Mouse (Mus musculus): ENCODE measurements around the gene Hal. TPM values are rescaled to one million over a fixed set of nuclear protein-coding genes. Genes with fewer than 3 reads are reported as not detected.

Gene Hal
- polyA plus RNA-seq, 1 experiment from 2014 or later = 0.29 TPM

DNA sequence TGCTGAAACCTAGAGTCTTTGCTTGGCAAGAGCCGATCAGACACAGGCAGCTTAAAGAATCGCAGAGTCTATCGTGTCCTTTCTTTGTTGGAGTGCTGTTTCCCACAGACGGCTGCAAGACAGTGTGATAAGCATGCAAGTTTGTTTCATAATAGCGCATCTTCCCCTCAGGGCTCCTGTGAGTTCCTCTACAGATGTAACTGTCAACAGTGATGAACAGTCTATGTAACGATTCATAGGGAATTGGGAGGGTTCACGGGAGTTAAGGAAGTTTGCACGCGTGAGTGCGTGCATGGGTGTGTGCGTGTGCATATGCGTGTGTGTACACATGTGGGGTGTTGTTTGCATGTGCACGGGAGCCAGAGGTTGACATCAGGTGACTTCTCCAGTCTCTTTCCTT lies 25.0 kb upstream of the Hal start:
- Histone ChIP-seq H3K4me2 (ENCODE audit: low read depth, severe bottlenecking) (no peak overlapping the region), H3K9me3 (ENCODE audit: control insufficient read depth, low read length) (no peaks in the 10 kb centered on the region; the same call in 1 of the 2 replicates), H3K4me1 (ENCODE audit: control insufficient read depth, insufficient read depth, low read length) (no peaks in the 10 kb centered on the region), H3K27ac (replicated peaks; ENCODE audit: low read depth, low read length) (no peak overlapping the region), H3K36me3 (ENCODE audit: control insufficient read depth, insufficient read depth, low read length) (peaks cover 16% of the 10 kb centered on the region; the same call in 1 of the 2 replicates), H3K4me3 (ENCODE audit: low read depth, low read length) (no peak overlapping the region), H3K27me3 (ENCODE audit: control insufficient read depth, insufficient read depth, low read length) (no peaks in the 10 kb centered on the region), H3K9ac (ENCODE audit: low read length) (no peak overlapping the region)
- 96% methylated on average over 13 of the region's 13 CpGs for WGBS
- no peak for ATAC-seq (ENCODE audit: insufficient number of reproducible peaks, low FRiP score, low TSS enrichment, low read depth)
- no peak for DNase-seq (ENCODE audit: low spot score)

DNA sequence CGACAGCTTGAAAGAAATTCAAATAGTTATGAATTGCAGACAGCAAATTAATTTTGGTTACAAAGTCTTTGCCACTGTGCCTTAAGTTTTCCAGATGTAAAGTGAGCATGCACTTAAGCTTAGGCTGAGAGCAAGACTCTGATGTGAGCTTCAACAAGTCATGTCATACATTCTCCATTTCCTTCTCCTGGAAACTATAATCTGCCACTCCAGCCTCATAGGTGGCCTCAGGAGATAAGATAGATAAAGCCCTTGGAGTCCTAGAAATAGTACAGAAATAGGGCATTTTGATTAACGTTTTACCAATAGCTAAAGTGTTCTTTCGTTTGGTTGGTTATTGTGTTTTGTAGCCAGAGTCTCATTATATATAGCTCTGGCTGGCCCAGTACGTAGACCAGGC lies 21.3 kb upstream of the Hal start:
- Histone ChIP-seq H3K9ac (ENCODE audit: low read length) (no peak overlapping the region), H3K4me2 (ENCODE audit: low read depth, severe bottlenecking) (no peak overlapping the region), H3K4me3 (ENCODE audit: low read depth, low read length) (no peak overlapping the region), H3K9me3 (ENCODE audit: control insufficient read depth, low read length) (no peaks in the 10 kb centered on the region; the same call in 1 of the 2 replicates), H3K36me3 (ENCODE audit: control insufficient read depth, insufficient read depth, low read length) (peaks cover 19% of the 10 kb centered on the region; the same call in 1 of the 2 replicates), H3K27me3 (ENCODE audit: control insufficient read depth, insufficient read depth, low read length) (no peaks in the 10 kb centered on the region), H3K4me1 (ENCODE audit: control insufficient read depth, insufficient read depth, low read length) (no peaks in the 10 kb centered on the region), H3K27ac (replicated peaks; ENCODE audit: low read depth, low read length) (no peak overlapping the region)
- no peak for ATAC-seq (ENCODE audit: insufficient number of reproducible peaks, low FRiP score, low TSS enrichment, low read depth)
- no peak for DNase-seq (ENCODE audit: low spot score)
- WGBS = 89% methylated on average over 4 of the region's 4 CpGs

DNA sequence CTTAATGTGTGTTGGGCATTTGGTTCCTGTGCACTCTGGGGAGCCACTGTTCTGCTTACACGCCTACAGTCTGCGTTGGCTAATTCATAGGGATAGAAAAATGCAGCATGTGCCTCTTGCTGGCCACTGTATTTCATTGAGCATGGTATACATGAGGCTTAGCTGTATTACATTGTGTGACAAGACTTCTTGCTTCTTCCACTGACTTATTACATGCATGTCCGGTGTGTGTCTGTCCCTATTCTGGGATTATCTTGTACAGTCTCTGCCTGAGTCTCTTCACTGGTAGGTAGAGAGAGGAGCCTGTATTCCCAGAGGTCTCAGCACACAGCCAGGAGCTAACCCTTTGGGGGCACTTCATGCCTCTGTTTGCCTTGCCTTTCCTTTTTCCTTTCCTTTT lies 20.8 kb upstream of the Hal start:
- Histone ChIP-seq H3K27ac (replicated peaks; ENCODE audit: low read depth, low read length) (no peak overlapping the region), H3K4me1 (ENCODE audit: control insufficient read depth, insufficient read depth, low read length) (no peaks in the 10 kb centered on the region), H3K9ac (ENCODE audit: low read length) (no peak overlapping the region), H3K36me3 (ENCODE audit: control insufficient read depth, insufficient read depth, low read length) (peaks cover 19% of the 10 kb centered on the region; the same call in 1 of the 2 replicates), H3K27me3 (ENCODE audit: control insufficient read depth, insufficient read depth, low read length) (no peaks in the 10 kb centered on the region), H3K9me3 (ENCODE audit: control insufficient read depth, low read length) (no peaks in the 10 kb centered on the region; the same call in 1 of the 2 replicates), H3K4me2 (ENCODE audit: low read depth, severe bottlenecking) (no peak overlapping the region), H3K4me3 (ENCODE audit: low read depth, low read length) (no peak overlapping the region)
- ATAC-seq (ENCODE audit: insufficient number of reproducible peaks, low FRiP score, low TSS enrichment, low read depth) = no peak
- 93% methylated on average over 3 of the region's 3 CpGs for WGBS
- no peak for DNase-seq (ENCODE audit: low spot score)

DNA sequence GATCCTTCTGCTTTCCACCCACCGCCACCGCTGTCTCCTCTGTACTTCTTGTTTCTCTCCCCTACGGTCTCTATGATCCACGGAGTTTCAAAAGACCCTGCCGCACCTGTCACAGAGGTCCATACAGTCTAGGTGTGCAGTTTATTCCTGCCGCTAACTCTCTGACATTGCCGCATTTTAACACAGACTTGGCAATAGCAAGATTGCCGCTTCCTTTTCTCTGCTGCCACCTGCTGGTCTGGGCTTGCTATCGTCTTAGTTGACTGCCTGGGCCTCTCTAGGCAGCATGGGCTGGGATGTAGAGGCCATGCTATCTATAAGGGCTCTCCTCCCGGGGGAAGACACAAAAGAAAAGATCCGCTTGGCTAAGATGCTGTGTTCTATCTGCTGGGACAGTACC lies 17.2 kb upstream of the Hal start:
- H3K27me3 ChIP-seq (ENCODE audit: control insufficient read depth, insufficient read depth, low read length) = no peaks in the 10 kb centered on the region
- H3K36me3 ChIP-seq (ENCODE audit: control insufficient read depth, insufficient read depth, low read length) = peaks cover 14% of the 10 kb centered on the region; the same call in 1 of the 2 replicates
- H3K4me3 ChIP-seq (ENCODE audit: low read depth, low read length) = no peak overlapping the region
- DNase-seq (ENCODE audit: low spot score) = peak; percentile 89
- H3K27ac ChIP-seq (replicated peaks; ENCODE audit: low read depth, low read length) = no peak overlapping the region
- no peak for ATAC-seq (ENCODE audit: insufficient number of reproducible peaks, low FRiP score, low TSS enrichment, low read depth)
- H3K4me2 ChIP-seq (ENCODE audit: low read depth, severe bottlenecking) = no peak overlapping the region
- no peak overlapping the region for H3K9ac ChIP-seq (ENCODE audit: low read length)
- H3K4me1 ChIP-seq (ENCODE audit: control insufficient read depth, insufficient read depth, low read length) = no peaks in the 10 kb centered on the region
- WGBS = 62% methylated on average over 11 of the region's 11 CpGs
- no peaks in the 10 kb centered on the region; the same call in 1 of the 2 replicates for H3K9me3 ChIP-seq (ENCODE audit: control insufficient read depth, low read length)

DNA sequence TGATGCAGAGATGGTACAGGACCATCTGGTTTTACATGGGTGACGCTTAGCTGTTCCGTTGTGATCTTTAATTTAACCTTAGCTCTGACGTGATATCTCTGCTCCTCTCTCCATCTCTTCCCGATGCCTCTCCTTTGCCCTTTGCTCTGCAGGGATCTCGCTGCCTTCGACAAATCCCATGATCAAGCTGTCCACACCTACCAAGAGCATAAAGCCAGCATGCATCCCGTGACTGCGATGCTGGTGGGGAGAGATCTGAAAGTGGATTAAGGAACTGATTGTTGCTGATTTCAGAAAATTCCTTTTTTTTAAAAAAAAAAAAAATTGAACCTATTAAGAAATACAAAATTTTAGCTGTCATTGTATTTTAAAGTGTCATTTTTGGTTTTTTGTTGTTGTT lies 4.1 kb upstream of the Hal start:
- H3K9ac ChIP-seq (ENCODE audit: low read length) = no peak overlapping the region
- no peak overlapping the region for H3K27ac ChIP-seq (replicated peaks; ENCODE audit: low read depth, low read length)
- no peak overlapping the region for H3K4me3 ChIP-seq (ENCODE audit: low read depth, low read length)
- ATAC-seq (ENCODE audit: insufficient number of reproducible peaks, low FRiP score, low TSS enrichment, low read depth) (no peak), DNase-seq (ENCODE audit: low spot score) (no peak)
- H3K36me3 ChIP-seq (ENCODE audit: control insufficient read depth, insufficient read depth, low read length) = peaks cover 10% of the 10 kb centered on the region
- H3K27me3 ChIP-seq (ENCODE audit: control insufficient read depth, insufficient read depth, low read length) = no peaks in the 10 kb centered on the region
- WGBS = 88% methylated on average over 8 of the region's 8 CpGs
- no peaks in the 10 kb centered on the region for H3K4me1 ChIP-seq (ENCODE audit: control insufficient read depth, insufficient read depth, low read length)
- no peak overlapping the region for H3K4me2 ChIP-seq (ENCODE audit: low read depth, severe bottlenecking)
- H3K9me3 ChIP-seq (ENCODE audit: control insufficient read depth, low read length) = no peaks in the 10 kb centered on the region

DNA sequence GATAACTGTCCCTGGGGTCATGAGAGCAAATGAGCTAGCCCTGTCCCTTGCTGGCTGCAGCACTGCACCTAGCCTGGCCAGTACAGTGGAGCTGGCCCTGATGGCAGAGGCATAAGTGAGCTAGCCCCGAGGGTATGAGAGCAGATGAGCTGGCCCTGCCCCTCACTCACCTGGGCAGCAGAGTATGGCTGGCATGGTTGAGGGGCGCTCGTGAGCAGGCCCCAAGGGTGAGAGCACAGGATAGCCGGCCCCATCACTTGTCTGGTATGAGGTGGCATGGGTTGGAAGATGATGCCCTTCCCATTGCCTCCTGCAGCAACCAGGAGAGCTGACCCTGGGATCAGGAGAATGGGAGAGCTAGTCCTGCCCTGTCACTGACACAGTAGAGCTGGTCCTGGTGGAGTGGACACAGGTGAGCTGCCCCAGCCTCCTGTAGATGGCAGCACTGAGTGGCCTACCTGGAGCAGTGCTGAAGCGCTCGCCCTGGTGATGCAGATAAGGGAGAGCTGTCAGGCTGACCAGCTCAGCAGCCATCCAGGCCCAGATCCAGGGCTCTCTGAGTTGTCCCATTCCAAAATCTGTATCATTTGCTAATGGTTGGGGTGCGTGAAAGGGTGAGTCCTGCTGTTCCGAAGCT lies 3.4 kb upstream of the Hal start:
- WGBS = 78% methylated on average over 8 of the region's 8 CpGs
- no peak overlapping the region for H3K4me2 ChIP-seq (ENCODE audit: low read depth, severe bottlenecking)
- H3K27me3 ChIP-seq (ENCODE audit: control insufficient read depth, insufficient read depth, low read length) = no peaks in the 10 kb centered on the region
- ATAC-seq (ENCODE audit: insufficient number of reproducible peaks, low FRiP score, low TSS enrichment, low read depth) (peak; percentile 55), DNase-seq (ENCODE audit: low spot score) (peak; percentile 64)
- no peak overlapping the region for H3K4me3 ChIP-seq (ENCODE audit: low read depth, low read length)
- no peak overlapping the region for H3K27ac ChIP-seq (replicated peaks; ENCODE audit: low read depth, low read length)
- no peaks in the 10 kb centered on the region for H3K9me3 ChIP-seq (ENCODE audit: control insufficient read depth, low read length)
- peaks cover 10% of the 10 kb centered on the region for H3K36me3 ChIP-seq (ENCODE audit: control insufficient read depth, insufficient read depth, low read length)
- H3K9ac ChIP-seq (ENCODE audit: low read length) = no peak overlapping the region
- no peaks in the 10 kb centered on the region for H3K4me1 ChIP-seq (ENCODE audit: control insufficient read depth, insufficient read depth, low read length)

DNA sequence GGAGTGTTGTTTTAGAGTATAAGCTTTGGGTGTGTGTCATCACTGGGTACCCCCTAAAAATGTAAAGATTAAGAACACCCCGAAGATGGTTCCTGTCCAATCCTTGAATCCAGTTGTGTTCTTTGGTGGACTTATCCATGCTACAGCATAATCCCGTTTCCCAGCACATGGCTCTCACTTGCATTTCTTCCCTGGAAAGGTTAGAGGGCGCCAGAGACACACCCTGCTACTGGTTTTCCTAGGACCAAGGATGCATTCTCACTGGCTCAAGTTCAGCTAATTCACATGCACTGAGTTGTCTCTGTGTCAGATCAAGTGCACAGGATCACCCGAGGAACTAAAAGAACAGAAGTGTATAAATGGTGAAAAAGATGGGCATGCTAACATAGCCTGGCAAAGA lies 1.9 kb upstream of the Hal start:
- Histone ChIP-seq H3K9me3 (ENCODE audit: control insufficient read depth, low read length) (no peaks in the 10 kb centered on the region), H3K36me3 (ENCODE audit: control insufficient read depth, insufficient read depth, low read length) (peaks cover 3% of the 10 kb centered on the region), H3K27ac (replicated peaks; ENCODE audit: low read depth, low read length) (no peak overlapping the region), H3K4me2 (ENCODE audit: low read depth, severe bottlenecking) (no peak overlapping the region), H3K27me3 (ENCODE audit: control insufficient read depth, insufficient read depth, low read length) (no peaks in the 10 kb centered on the region), H3K4me1 (ENCODE audit: control insufficient read depth, insufficient read depth, low read length) (no peaks in the 10 kb centered on the region), H3K4me3 (ENCODE audit: low read depth, low read length) (no peak overlapping the region), H3K9ac (ENCODE audit: low read length) (no peak overlapping the region)
- 30% methylated on average over 4 of the region's 4 CpGs for WGBS
- ATAC-seq (ENCODE audit: insufficient number of reproducible peaks, low FRiP score, low TSS enrichment, low read depth) (no peak), DNase-seq (ENCODE audit: low spot score) (peak; percentile 51)

DNA sequence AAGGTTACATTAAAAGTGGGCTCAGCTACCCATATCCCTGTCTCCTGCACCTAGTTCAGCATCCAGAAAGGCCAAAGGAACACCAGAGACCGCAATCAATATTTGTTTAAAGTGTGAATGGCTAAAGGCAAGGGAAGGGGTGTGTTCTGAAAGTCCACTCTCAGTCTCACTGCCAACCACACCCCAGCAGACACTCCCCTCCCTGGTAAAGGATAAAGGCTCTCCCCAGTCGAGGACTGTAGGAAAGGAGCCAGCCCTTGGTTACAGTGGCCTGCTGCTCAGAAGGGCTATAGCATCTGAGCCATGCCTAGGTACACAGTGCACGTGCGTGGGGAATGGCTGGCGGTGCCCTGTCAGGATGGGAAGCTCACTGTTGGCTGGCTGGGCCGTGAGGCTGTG lies 259 bp downstream of the Hal start:
- 77% methylated on average over 6 of the region's 6 CpGs for WGBS
- Histone ChIP-seq H3K27me3 (ENCODE audit: control insufficient read depth, insufficient read depth, low read length) (no peaks in the 10 kb centered on the region), H3K4me2 (ENCODE audit: low read depth, severe bottlenecking) (no peak overlapping the region), H3K27ac (replicated peaks; ENCODE audit: low read depth, low read length) (no peak overlapping the region), H3K4me3 (ENCODE audit: low read depth, low read length) (no peak overlapping the region), H3K9me3 (ENCODE audit: control insufficient read depth, low read length) (no peaks in the 10 kb centered on the region), H3K36me3 (ENCODE audit: control insufficient read depth, insufficient read depth, low read length) (no peaks in the 10 kb centered on the region; the same call in 1 of the 2 replicates), H3K9ac (ENCODE audit: low read length) (no peak overlapping the region), H3K4me1 (ENCODE audit: control insufficient read depth, insufficient read depth, low read length) (no peaks in the 10 kb centered on the region)
- DNase-seq (ENCODE audit: low spot score) = no peak
- ATAC-seq (ENCODE audit: insufficient number of reproducible peaks, low FRiP score, low TSS enrichment, low read depth) = no peak

DNA sequence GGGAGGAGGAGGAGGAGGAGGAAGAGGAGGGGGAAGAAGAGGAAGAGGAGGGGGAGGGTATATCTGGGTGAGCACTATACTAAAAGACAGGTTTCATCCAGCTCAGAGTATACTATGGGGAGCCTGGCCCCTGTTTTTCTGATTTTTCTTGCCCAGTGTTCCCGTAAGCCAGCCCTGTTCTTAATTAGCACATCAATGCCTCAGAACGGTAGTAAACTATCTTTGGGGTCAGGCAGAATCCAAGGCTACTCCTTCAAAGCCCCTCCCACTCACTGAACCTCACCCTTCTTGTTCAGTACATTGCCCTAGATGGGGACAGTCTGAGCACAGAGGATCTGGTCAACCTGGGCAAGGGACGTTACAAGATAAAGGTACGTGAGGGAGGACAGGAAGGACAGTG lies 1.9 kb downstream of the Hal start:
- no peak overlapping the region for H3K27ac ChIP-seq (replicated peaks; ENCODE audit: low read depth, low read length)
- no peaks in the 10 kb centered on the region for H3K36me3 ChIP-seq (ENCODE audit: control insufficient read depth, insufficient read depth, low read length)
- no peaks in the 10 kb centered on the region for H3K4me1 ChIP-seq (ENCODE audit: control insufficient read depth, insufficient read depth, low read length)
- DNase-seq (ENCODE audit: low spot score) = no peak
- ATAC-seq (ENCODE audit: insufficient number of reproducible peaks, low FRiP score, low TSS enrichment, low read depth) = no peak
- no peaks in the 10 kb centered on the region for H3K27me3 ChIP-seq (ENCODE audit: control insufficient read depth, insufficient read depth, low read length)
- 38% methylated on average over 4 of the region's 4 CpGs for WGBS
- no peak overlapping the region for H3K4me3 ChIP-seq (ENCODE audit: low read depth, low read length)
- no peak overlapping the region for H3K9ac ChIP-seq (ENCODE audit: low read length)
- H3K4me2 ChIP-seq (ENCODE audit: low read depth, severe bottlenecking) = no peak overlapping the region
- no peaks in the 10 kb centered on the region; the same call in 1 of the 2 replicates for H3K9me3 ChIP-seq (ENCODE audit: control insufficient read depth, low read length)
